Mouse (Mus musculus): Measurements from ENCODE around the gene Lsamp.

- TF ChIP-seq POLR2A (IDR thresholded peaks at IDR 0.05; ENCODE audit: insufficient read depth, low read depth, low read length) (no peak), CTCF (IDR thresholded peaks at IDR 0.05) (no peak)
These were observed 2173.7 kb downstream of the Lsamp start for GRCm38 (mm10) chr16:42157816-42158215.
